Mouse (Mus musculus) liver, embryonic 13.5 days (tissue): ENCODE data around the gene Babam2. TPM values are rescaled to one million over a fixed set of nuclear protein-coding genes. Genes with fewer than 3 reads are reported as not detected.

Experiments
- ATAC-seq: fragments of 200-750 bp; cut with Nextera tagmentation; 2 replicates; pipeline ENCODE4 v1.8.0; 2017; ENCODE audit warnings: low read depth, mild to moderate bottlenecking, moderate number of reproducible peaks, moderate library complexity
- DNase-seq: peaks from one replicate; pipeline ENCODE4 v3.0.0; 2022
- H3K27ac ChIP-seq: fragments of 300-500 bp; sonication (generic); 2 replicates; pipeline ENCODE4 v1.5.1; 2015; ENCODE audit warnings: moderate library complexity, mild to moderate bottlenecking, inconsistent platforms
- H3K27me3 ChIP-seq: fragments of 300-500 bp; sonication (generic); 2 replicates; pipeline ENCODE4 v1.6.1; 2015; ENCODE audit warnings: mild to moderate bottlenecking, inconsistent platforms
- H3K36me3 ChIP-seq: fragments of 300-500 bp; sonication (generic); 2 replicates; pipeline ENCODE4 v1.6.1; 2015; ENCODE audit warnings: mild to moderate bottlenecking, inconsistent platforms
- H3K4me1 ChIP-seq: fragments of 300-500 bp; sonication (generic); replicated peaks from 2 replicates; pipeline ENCODE4 v1.6.1; 2015; ENCODE audit warnings: inconsistent platforms
- H3K4me2 ChIP-seq: fragments of 300-500 bp; sonication (generic); 2 replicates; pipeline ENCODE4 v1.6.1; 2015; ENCODE audit warnings: inconsistent platforms, mild to moderate bottlenecking, moderate library complexity
- H3K4me3 ChIP-seq: fragments of 300-500 bp; sonication (generic); replicated peaks from 2 replicates; pipeline ENCODE4 v1.5.1; 2015; ENCODE audit warnings: mild to moderate bottlenecking, inconsistent platforms
- H3K9ac ChIP-seq: fragments of 300-500 bp; sonication (generic); 2 replicates; pipeline ENCODE4 v1.6.1; 2015; ENCODE audit warnings: mild to moderate bottlenecking, inconsistent platforms
- H3K9me3 ChIP-seq: fragments of 300-500 bp; sonication (generic); replicated peaks from 2 replicates; pipeline ENCODE4 v1.6.1; 2016; ENCODE audit warnings: inconsistent platforms
- WGBS: fragments of 180-500 bp; shearing (Covaris S2); methylation state at CpG from one replicate; pipeline ENCODE4 v1.1.7; 2015; ENCODE audit not compliant: insufficient replicate concordance; 5-methylcytosine and 5-hydroxymethylcytosine counted together
- polyA plus RNA-seq: library from polyadenylated mRNA; unstranded; fragments of >200 nt; fragmentation: Nextera tagmentation; extraction: Ambion mirVana; gene quantifications from 2 replicates; pipeline ENCODE4 v1.2.1, GENCODE M21; 2015

The Babam2 gene
- polyA plus RNA-seq, 1 experiment from 2014 or later = 37.1 TPM

DNA sequence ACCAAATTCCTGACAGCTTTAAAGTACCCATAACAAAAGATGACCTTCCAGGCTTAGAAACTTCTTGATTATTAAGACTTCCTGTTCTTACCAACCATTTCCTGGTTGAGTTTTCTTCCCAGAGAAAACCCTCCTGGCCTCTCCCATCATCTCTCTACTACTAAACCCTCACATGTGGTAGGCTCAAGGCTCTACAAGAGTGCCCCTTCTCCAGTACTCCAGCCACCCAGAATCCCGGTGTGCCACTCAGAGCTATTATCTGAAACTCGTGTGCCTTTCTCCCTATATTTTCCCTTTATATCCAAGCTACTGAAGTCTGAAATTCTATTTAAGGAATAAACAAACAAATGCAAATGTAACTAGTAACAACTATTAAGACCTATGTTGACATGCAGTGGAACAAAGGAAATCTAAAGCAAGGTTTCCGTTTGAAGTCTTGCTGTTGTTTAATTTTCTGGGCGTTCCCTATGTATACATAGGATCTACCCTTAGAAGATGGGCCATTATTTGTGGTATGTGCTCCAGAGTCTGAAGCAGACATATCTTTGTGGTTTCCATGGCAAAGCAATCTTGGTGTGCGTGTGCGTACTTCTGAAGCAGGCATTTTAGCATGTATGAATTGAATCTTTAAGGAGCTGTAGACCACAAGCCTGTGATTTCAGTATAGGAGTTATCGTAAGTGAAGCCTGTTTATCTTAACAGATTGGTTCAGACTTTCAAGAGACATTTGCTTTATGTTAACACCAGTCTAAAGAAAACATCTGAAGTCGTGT, 361.2 kb downstream of the Babam2 start:
- no peak for ATAC-seq
- WGBS = 69% methylated on average over 8 of the region's 8 CpGs
- DNase-seq = no peak

DNA sequence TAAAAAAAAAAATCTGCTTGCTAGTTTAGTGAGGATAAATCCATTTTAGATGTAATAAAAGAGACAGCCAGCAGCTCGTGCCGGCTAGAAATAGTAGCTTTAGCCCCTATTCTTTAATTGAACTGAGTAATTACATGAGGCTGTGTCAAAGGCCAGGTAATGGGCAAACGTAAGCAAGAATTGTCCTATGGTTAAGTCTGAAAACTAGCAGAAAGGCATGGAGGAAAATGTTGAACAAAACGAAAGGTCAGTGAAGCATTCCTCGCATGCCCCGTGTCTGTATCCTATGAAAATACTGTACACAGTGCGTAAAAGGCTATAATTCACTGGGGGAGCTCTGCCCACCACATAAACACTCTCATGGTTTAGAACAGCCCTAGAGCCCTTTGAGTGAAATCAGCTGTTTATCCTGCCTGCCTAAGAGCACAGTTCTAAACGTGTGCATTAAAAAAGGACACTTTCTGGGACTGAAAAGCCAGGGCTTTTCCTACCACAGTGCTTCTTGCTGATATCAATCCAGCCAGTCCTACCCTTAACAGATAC, 361.8 kb downstream of the Babam2 start:
- H3K27me3 ChIP-seq = no peaks in the 10 kb centered on the region
- ATAC-seq (no peak), DNase-seq (no peak)
- WGBS = 67% methylated on average over 8 of the region's 8 CpGs
- no peak overlapping the region for H3K4me2 ChIP-seq
- no peaks in the 10 kb centered on the region for H3K36me3 ChIP-seq
- no peak overlapping the region for H3K9ac ChIP-seq
- no peak overlapping the region for H3K27ac ChIP-seq
- H3K9me3 ChIP-seq = no peaks in the 10 kb centered on the region
- no peak overlapping the region for H3K4me3 ChIP-seq
- H3K4me1 ChIP-seq = 0 out of 2 replicates have a peak, but pooled peaks cover 4% of the 10 kb centered on the region

More for the DNA sequence above, 361.2 kb downstream of the Babam2 start:
- H3K27ac ChIP-seq = no peak overlapping the region
- H3K27me3 ChIP-seq = no peaks in the 10 kb centered on the region
- H3K4me1 ChIP-seq = 0 out of 2 replicates have a peak, but pooled peaks cover 4% of the 10 kb centered on the region
- no peaks in the 10 kb centered on the region for H3K36me3 ChIP-seq
- H3K4me2 ChIP-seq = no peak overlapping the region
- H3K4me3 ChIP-seq = no peak overlapping the region
- H3K9ac ChIP-seq = no peak overlapping the region
- no peaks in the 10 kb centered on the region for H3K9me3 ChIP-seq

DNA sequence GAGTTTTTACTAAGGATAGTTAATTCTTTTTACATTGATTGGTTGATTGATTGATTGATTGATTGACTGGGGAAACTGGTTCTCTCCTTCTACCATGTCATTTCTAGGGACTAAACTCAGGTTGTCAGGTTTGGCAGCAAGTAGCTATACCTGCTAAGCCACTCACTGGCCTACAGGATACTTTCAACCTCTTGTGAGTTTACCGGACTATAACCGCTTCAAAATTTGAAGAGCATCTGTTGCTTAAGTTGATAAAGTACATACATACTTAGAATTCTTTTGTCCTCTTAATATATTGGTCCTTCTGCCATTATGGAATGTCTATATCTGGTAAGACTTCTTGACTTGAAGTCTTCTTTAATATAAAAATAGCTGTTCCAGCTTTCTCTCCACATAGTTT, 363.0 kb downstream of the Babam2 start:
- H3K27ac ChIP-seq = no peak overlapping the region
- H3K27me3 ChIP-seq = no peaks in the 10 kb centered on the region
- no peaks in the 10 kb centered on the region for H3K9me3 ChIP-seq
- ATAC-seq (no peak), DNase-seq (no peak)
- H3K36me3 ChIP-seq = no peaks in the 10 kb centered on the region
- WGBS = 92% methylated on average over 2 of the region's 2 CpGs
- H3K4me3 ChIP-seq = no peak overlapping the region
- H3K9ac ChIP-seq = no peak overlapping the region
- 0 out of 2 replicates have a peak, but pooled peaks cover 4% of the 10 kb centered on the region for H3K4me1 ChIP-seq
- H3K4me2 ChIP-seq = no peak overlapping the region

DNA sequence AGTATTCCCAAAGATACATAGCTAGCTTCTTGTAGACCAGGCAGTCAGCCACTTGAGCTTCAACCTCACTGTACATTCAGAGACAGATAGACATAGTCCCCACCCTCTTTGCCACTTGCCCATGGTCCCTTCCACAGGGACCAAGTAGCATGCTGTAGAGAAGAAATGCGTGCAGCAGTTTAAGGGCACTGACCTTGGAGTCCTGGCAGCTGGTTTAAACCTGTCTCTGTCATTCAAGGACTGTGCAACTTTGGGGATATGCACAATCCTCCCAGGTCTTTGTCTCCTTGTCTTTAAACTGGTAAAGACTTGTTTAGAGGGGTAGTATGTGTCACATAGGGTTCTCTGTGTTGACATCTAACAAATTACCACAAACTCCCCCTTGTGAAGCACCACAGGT, 364.4 kb downstream of the Babam2 start:
- Histone ChIP-seq H3K27me3 (no peaks in the 10 kb centered on the region), H3K36me3 (no peaks in the 10 kb centered on the region), H3K4me3 (no peak overlapping the region), H3K4me2 (no peak overlapping the region), H3K27ac (no peak overlapping the region), H3K9ac (no peak overlapping the region), H3K9me3 (no peaks in the 10 kb centered on the region), H3K4me1 (0 out of 2 replicates have a peak, but pooled peaks cover 4% of the 10 kb centered on the region)
- 76% methylated on average over 1 of the region's 1 CpGs for WGBS
- no peak for DNase-seq
- ATAC-seq = no peak

DNA sequence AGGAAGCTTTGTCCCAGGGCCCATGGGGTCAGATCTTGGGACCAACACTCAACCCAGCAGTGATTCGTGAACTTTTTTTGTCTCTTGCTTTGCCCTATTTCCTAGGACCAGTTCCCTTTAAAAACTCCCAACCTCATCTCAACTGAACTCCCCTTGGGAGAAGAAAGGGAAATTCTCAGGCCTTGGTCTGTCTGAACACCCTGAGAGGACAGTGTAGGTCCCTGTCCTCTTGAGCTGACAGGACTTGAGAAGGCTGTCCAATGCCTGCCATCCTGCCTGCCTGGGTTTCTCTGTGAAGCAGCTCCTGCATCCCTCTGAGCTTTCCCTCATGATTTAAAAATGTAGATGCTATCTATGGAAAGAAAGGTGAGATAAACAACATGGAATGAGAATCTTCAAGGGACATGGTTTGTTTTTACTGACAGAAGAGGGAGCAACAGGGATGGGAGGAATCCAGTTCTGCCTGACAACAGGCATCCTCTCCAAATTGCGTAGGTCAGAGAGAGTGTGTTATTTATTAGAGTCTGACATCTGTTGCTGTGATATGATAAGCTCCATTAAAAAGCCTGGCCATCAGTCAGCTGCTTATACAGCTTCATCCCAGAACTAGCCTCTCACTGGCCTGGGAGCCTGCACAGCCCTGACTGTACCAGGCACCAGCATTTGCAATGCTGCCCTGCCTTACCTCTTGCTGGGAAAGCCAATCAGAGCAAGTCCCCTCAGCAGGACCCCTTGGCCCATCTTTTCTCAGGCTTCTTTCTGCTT, 367.0 kb downstream of the Babam2 start:
- no peaks in the 10 kb centered on the region for H3K36me3 ChIP-seq
- 65% methylated on average over 2 of the region's 2 CpGs for WGBS
- ATAC-seq = no peak

DNA sequence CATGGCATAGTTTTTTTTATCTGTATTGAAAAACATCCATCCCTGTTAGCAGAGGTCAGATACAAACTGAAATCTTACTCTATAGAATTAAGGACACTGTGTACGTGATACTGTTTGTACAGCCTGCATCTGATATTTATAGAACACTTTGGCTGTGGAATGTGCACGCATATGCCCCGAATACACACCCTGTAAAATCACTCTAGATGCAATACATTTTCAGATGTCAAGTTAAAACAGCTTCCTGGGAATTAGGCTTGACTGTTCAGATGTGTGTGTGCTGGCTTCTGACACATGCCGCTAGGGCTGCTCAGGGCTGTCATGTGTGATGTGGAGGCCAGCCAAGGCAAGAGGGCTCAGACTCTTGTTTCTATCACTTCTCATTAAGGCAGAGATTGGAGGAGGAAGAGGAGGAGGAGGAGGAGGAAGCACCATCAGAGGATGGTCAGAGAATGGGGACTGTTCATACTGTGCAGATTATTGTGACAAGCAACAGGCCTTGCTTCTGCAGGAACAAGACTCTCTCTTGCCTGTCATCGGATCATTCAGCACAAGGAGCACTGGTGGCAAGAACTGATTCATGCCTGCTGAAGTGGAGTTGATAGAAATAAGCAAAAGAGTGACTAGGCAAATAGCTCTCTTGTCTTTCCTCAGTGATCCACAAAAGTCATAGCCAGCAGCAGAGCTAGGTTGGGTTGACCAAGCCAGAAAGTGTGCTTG, 368.7 kb downstream of the Babam2 start:
- DNase-seq = no peak
- Histone ChIP-seq H3K27ac (no peak overlapping the region), H3K36me3 (no peaks in the 10 kb centered on the region), H3K4me3 (no peak overlapping the region), H3K9me3 (no peaks in the 10 kb centered on the region), H3K27me3 (no peaks in the 10 kb centered on the region), H3K9ac (no peak overlapping the region), H3K4me1 (no peaks in the 10 kb centered on the region), H3K4me2 (no peak overlapping the region)
- WGBS = 72% methylated on average over 5 of the region's 5 CpGs
- ATAC-seq = no peak

More for the DNA sequence above, 367.0 kb downstream of the Babam2 start:
- H3K9me3 ChIP-seq = no peaks in the 10 kb centered on the region
- no peak overlapping the region for H3K4me3 ChIP-seq
- H3K4me2 ChIP-seq = no peak overlapping the region
- DNase-seq = no peak
- H3K27me3 ChIP-seq = no peaks in the 10 kb centered on the region
- H3K27ac ChIP-seq = no peak overlapping the region
- no peaks in the 10 kb centered on the region for H3K4me1 ChIP-seq
- H3K9ac ChIP-seq = no peak overlapping the region

DNA sequence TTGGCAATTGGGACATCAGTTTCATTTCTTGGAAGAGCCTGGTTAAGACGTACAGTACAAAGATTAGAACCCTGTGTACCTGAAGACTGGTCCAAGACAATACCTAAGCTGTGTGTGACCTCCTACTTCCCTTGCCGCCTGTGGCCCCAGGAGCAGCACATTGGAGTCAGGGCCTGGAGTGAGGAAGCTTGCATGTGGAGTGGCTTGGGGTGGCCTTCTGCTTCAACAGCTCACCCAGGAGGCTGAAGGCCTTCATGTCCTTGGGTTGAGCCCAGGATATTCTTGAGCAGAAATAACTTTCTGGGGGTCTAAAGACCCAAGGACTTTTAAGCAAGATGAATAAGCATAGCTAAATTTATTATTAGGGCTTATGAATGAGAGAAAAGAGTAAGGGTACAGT, 369.4 kb downstream of the Babam2 start:
- DNase-seq = no peak
- no peak overlapping the region for H3K4me2 ChIP-seq

DNA sequence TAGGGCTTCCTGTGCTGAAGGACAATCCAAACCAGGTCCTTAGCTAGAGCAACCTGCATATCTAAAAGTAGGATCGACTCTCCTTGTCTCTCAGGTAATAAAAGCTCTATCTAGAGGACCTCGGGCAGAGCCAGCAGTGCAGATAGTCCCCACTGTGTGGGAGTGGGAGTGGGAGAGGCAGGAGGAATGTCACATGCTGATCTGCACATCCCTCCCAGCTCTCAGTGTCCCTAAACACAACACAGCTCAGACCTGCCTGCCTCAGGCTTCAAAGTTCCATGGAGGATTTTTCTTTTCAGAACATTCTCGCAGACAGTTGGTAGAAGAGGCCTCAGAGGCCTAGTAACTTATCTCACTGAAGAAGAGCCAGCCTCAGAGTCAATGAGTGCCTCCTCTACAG, 371.1 kb downstream of the Babam2 start:
- H3K4me3 ChIP-seq = no peak overlapping the region
- H3K27me3 ChIP-seq = no peaks in the 10 kb centered on the region
- no peak overlapping the region for H3K4me2 ChIP-seq
- no peak overlapping the region for H3K9ac ChIP-seq
- H3K36me3 ChIP-seq = no peaks in the 10 kb centered on the region
- ATAC-seq (no peak), DNase-seq (no peak)
- H3K9me3 ChIP-seq = no peaks in the 10 kb centered on the region
- 70% methylated on average over 3 of the region's 3 CpGs for WGBS
- H3K4me1 ChIP-seq = no peaks in the 10 kb centered on the region; the same call in 1 of the 2 replicates
- H3K27ac ChIP-seq = no peak overlapping the region

More for the DNA sequence above, 369.4 kb downstream of the Babam2 start:
- no peaks in the 10 kb centered on the region for H3K4me1 ChIP-seq
- no peak overlapping the region for H3K27ac ChIP-seq
- H3K9me3 ChIP-seq = no peaks in the 10 kb centered on the region
- WGBS = 64% methylated on average over 2 of the region's 2 CpGs
- no peaks in the 10 kb centered on the region for H3K36me3 ChIP-seq
- no peak overlapping the region for H3K9ac ChIP-seq
- no peak for ATAC-seq
- H3K27me3 ChIP-seq = no peaks in the 10 kb centered on the region
- H3K4me3 ChIP-seq = no peak overlapping the region

DNA sequence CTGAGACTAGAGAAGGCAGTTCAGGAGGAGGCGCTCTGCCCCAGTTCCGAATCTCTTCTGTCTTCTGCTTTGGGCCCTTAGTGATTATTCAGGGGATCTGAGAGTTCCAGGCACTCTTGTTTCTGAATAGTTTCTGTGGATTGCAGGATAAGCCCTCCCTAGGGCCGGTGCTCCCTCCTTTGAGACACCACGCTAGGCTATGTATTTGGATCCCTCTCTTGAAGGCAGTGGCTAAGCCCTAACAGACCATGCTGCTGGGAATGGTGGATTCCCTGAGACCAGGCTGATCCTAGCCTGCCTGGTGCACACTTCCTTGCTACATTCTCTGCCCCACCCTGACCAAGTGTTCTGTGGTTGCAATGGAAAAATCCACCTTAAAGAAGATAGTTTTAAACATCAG, 371.6 kb downstream of the Babam2 start:
- WGBS = 73% methylated on average over 4 of the region's 4 CpGs
- ATAC-seq (no peak), DNase-seq (no peak)
- no peak overlapping the region for H3K9ac ChIP-seq
- H3K36me3 ChIP-seq = no peaks in the 10 kb centered on the region
- no peak overlapping the region for H3K4me3 ChIP-seq
- H3K27me3 ChIP-seq = no peaks in the 10 kb centered on the region
- H3K4me1 ChIP-seq = peaks cover 4% of the 10 kb centered on the region; the same call in 1 of the 2 replicates
- H3K9me3 ChIP-seq = no peaks in the 10 kb centered on the region
- H3K27ac ChIP-seq = no peak overlapping the region
- no peak overlapping the region for H3K4me2 ChIP-seq

DNA sequence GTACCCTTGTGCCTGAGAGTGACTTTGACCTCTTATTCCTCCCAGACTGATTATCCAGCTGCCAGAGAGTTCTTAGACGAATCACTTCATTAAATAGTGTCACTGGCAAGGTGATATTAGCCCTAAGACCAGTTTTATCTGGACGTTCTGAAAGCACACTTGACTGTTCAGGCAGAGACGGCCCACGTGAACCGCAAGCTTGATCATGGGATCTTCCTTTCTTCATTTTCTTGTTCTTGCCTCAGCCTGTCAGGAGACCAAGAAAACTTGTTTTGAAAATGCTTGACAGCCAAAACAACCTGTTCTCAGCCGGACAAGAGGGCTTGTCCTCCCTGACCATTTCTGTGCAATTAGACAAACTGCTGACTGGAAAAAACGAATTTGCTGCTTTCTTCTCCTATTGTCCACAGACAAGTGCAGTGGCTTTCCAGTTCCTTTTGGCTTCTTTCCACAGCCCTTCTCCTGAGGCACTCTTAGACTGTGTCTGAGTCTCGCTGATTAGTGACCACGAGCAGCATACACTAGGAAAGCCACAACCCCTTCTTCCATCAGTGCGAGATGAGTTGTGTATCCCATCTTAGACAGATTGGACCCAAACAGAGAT, 372.2 kb downstream of the Babam2 start:
- Histone ChIP-seq H3K27ac (no peak overlapping the region), H3K9me3 (no peaks in the 10 kb centered on the region), H3K36me3 (no peaks in the 10 kb centered on the region), H3K4me3 (no peak overlapping the region), H3K4me1 (peaks cover 5% of the 10 kb centered on the region; the same call in 1 of the 2 replicates), H3K9ac (no peak overlapping the region), H3K4me2 (no peak overlapping the region), H3K27me3 (no peaks in the 10 kb centered on the region)
- DNase-seq = no peak
- no peak for ATAC-seq
- WGBS = 63% methylated on average over 10 of the region's 10 CpGs

DNA sequence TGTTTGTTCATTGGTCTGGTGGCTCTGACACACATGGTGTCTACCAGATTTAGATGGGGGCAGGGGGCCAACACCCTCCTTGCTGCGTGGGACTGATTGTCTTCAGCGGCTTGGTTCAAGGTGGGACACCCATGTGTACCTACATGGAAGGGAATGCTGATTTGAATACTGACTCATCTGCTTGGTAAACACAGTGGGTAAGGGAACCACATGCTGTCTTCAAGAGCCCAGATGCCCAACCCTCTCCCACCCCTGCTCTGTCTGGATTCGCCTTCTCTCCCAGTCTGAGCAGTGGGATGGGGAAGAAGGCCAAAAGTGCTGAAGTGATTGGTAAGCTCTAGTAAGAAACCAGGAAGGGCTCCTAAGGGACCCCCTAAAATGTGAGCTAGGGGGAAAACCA, 373.3 kb downstream of the Babam2 start:
- Histone ChIP-seq H3K9me3 (no peaks in the 10 kb centered on the region), H3K27me3 (no peaks in the 10 kb centered on the region), H3K4me1 (peaks cover 5% of the 10 kb centered on the region; the same call in 1 of the 2 replicates), H3K9ac (no peak overlapping the region), H3K36me3 (no peaks in the 10 kb centered on the region), H3K27ac (no peak overlapping the region), H3K4me3 (no peak overlapping the region), H3K4me2 (no peak overlapping the region)
- no peak for ATAC-seq
- WGBS = 71% methylated on average over 3 of the region's 3 CpGs
- no peak for DNase-seq
